Mouse (Mus musculus) ovary, adult 10 weeks (tissue): ENCODE results near the gene Apol9b. TPM values are rescaled to one million over a fixed set of nuclear protein-coding genes. Genes with fewer than 3 reads are reported as not detected.

Source experiments
- polyA plus RNA-seq: library from polyadenylated mRNA; stranded (reverse); fragments of 350-450 nt; fragmentation: Illumina TruSeq; extraction: RNeasy Lipid Tissue Mini Kit (QIAGEN cat#74804); gene quantifications from one replicate; pipeline ENCODE4 v1.2.3, GENCODE M21; 2014

The Apol9b gene
- polyA plus RNA-seq, result not detected

GRCm38 (mm10) chr15:77728739-77729138 is at the start of gene Apol9b:
TSS of gene Apol9b (plus strand) at chr15:77729039.

DNA sequence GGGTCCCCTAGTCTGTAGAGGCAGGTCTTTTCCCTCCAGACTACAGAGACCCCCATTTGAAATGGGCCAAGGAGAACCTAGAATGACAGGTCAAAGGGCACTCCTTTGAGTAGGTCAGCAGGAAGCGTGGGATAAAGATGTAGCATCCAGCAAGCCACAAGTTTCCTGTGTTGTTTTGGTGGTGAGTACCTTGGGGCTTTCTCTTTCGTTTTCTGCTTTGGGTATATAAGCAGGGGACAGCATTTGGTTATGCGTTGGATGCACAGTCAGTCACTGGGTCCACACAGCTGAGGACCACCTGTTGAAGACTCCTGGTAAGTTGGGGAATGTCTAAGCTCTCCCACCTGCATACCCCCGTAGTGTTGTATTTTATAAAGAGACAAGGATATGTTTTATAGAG is 30.2 kb upstream of the Apol9b start, which contains the start of gene Apol7e:
TSS of gene Apol7e (plus strand) at position 202 of the 400 bp plus-strand sequence.

DNA sequence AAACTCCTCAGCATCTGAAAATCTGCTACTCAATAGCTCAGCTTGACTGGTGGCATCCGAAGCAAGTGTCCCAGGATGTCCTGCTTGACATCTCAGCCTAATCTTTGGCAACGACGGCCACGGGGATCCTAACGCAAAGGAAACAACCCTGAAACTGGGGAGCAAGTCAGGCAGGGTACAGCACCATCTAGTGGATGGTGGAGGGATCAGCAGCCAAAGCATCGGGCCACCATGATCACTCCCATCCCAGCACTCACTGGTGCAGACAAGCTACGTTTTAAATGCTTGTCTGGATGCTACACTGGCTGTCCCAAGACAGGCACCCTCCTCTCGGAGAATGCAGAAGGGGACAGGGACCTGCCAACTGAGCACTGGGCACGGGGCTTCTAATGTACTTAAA is 28.0 kb downstream of the Apol9b start, which contains the start of gene Apol8:
TSS of gene Apol8 (minus strand) at position 156 of the 400 bp plus-strand sequence.

Other genes starting within 250 kb of the Apol9b start
- not detected for gene Apol11a, start 220.8 kb upstream of the Apol9b start, polyA plus RNA-seq
- gene Apol7c, start 195.7 kb upstream of the Apol9b start, polyA plus RNA-seq, result 0.43 TPM
- gene 1700025B11Rik, start 167.1 kb upstream of the Apol9b start, polyA plus RNA-seq, result not detected
- gene Apol10b, start 132.9 kb upstream of the Apol9b start, polyA plus RNA-seq, result 4.4 TPM
- gene Gm36245, start 129.8 kb upstream of the Apol9b start, polyA plus RNA-seq, result not detected
- gene Apol11b, start 85.8 kb upstream of the Apol9b start, polyA plus RNA-seq, result 0.23 TPM
- 3.9 TPM for gene Apol7e, start 30.2 kb upstream of the Apol9b start, polyA plus RNA-seq
- gene Apol8, start 28.0 kb downstream of the Apol9b start, polyA plus RNA-seq, result not detected
- gene Myh9, start 113.1 kb downstream of the Apol9b start, polyA plus RNA-seq, result 12.1 TPM
- gene Txn2, start 200.0 kb downstream of the Apol9b start, polyA plus RNA-seq, result 46.9 TPM
- 3.2 TPM for gene Foxred2, start 227.7 kb downstream of the Apol9b start, polyA plus RNA-seq
- gene Eif3d, start 241.8 kb downstream of the Apol9b start, polyA plus RNA-seq, result 37.4 TPM